Mouse (Mus musculus) small intestine, adult 2 months (tissue): ENCODE data around the gene Cnot6.

Source experiments
- CTCF ChIP-seq: fragments of 200-500 bp; IDR thresholded peaks from 2 replicates; pipeline ENCODE4 v1.5.1; 2012; ENCODE audit warnings: low read depth, mild to moderate bottlenecking, control low read depth, inconsistent platforms, low read length, moderate library complexity, mixed read lengths; ENCODE audit not compliant: insufficient replicate concordance, insufficient read length; ENCODE audit errors: extremely low read depth
- POLR2A ChIP-seq: fragments of 200-500 bp; IDR thresholded peaks from 2 replicates; pipeline ENCODE4 v1.6.1; 2012; ENCODE audit warnings: low read depth, mild to moderate bottlenecking, control low read depth, inconsistent platforms, low read length, moderate library complexity

- TF ChIP-seq CTCF (no peak), POLR2A (no peak)
Observed at GRCm38 (mm10) chr11:49721358-49721757, 8.8 kb upstream of the Cnot6 start.
